Mouse (Mus musculus) embryonic facial prominence, embryonic 15.5 days (tissue): ENCODE data around the gene Vmn1r163. TPM values are rescaled to one million over a fixed set of nuclear protein-coding genes. Genes with fewer than 3 reads are reported as not detected.
"Not testable (repeated sequence)": the region's sequence is repeated elsewhere in the genome, so short reads cannot be mapped to it uniquely, and the experiment has no call there.

Experiments used
- ATAC-seq: fragments of 200-750 bp; cut with Nextera tagmentation; 2 replicates; pipeline ENCODE4 v1.8.0; 2017; ENCODE audit warnings: low read depth, moderate TSS enrichment; ENCODE audit not compliant: insufficient number of reproducible peaks, low FRiP score, low TSS enrichment
- H3K27ac ChIP-seq: fragments of 300-500 bp; sonication (generic); replicated peaks from 2 replicates; pipeline ENCODE4 v1.5.1; 2015; ENCODE audit warnings: mild to moderate bottlenecking, inconsistent platforms
- H3K27me3 ChIP-seq: fragments of 300-500 bp; sonication (generic); 2 replicates; pipeline ENCODE4 v1.6.1; 2015; ENCODE audit warnings: inconsistent platforms
- H3K36me3 ChIP-seq: fragments of 300-500 bp; sonication (generic); 2 replicates; pipeline ENCODE4 v1.6.1; 2015; ENCODE audit warnings: mild to moderate bottlenecking, inconsistent platforms
- H3K4me1 ChIP-seq: fragments of 300-500 bp; sonication (generic); 2 replicates; pipeline ENCODE4 v1.6.1; 2015; ENCODE audit warnings: inconsistent platforms
- H3K4me2 ChIP-seq: fragments of 300-500 bp; sonication (generic); replicated peaks from 2 replicates; pipeline ENCODE4 v1.6.1; 2015; ENCODE audit warnings: mild to moderate bottlenecking, inconsistent platforms
- H3K4me3 ChIP-seq: fragments of 300-500 bp; sonication (generic); replicated peaks from 2 replicates; pipeline ENCODE4 v1.5.1; 2015; ENCODE audit warnings: mild to moderate bottlenecking, inconsistent platforms
- H3K9ac ChIP-seq: fragments of 300-500 bp; sonication (generic); 2 replicates; pipeline ENCODE4 v1.6.1; 2015; ENCODE audit warnings: inconsistent platforms
- H3K9me3 ChIP-seq: fragments of 300-500 bp; sonication (generic); replicated peaks from 2 replicates; pipeline ENCODE4 v1.6.1; 2016; ENCODE audit warnings: inconsistent platforms
- WGBS: fragments of 180-500 bp; shearing (Covaris S2); methylation state at CpG from one replicate; pipeline ENCODE4 v1.1.7; 2015; 5-methylcytosine and 5-hydroxymethylcytosine counted together
- polyA plus RNA-seq: library from polyadenylated mRNA; unstranded; fragments of >200 nt; fragmentation: Nextera tagmentation; extraction: Ambion mirVana; gene quantifications from 2 replicates; pipeline ENCODE4 v1.2.1, GENCODE M21; 2015

Vmn1r163 gene
- not detected in 2 replicates for polyA plus RNA-seq

- no CpG with 5 or more reads among the region's 1 CpGs for WGBS
- not testable (repeated sequence) for H3K27ac ChIP-seq, H3K9me3 ChIP-seq, H3K4me3 ChIP-seq, H3K9ac ChIP-seq, H3K36me3 ChIP-seq, H3K27me3 ChIP-seq, H3K4me2 ChIP-seq, ATAC-seq, H3K4me1 ChIP-seq
These were observed at the start of gene Vmn1r163 for GRCm38 (mm10) chr7:23055240-23055639. Vmn1r163 (plus strand) TSS chr7:23055540.

GRCm38 (mm10) chr7:23019823-23020222, 35.5 kb upstream of the Vmn1r163 start, which contains the start of gene Gm4216:
Gm4216 (minus strand) TSS chr7:23019923.
- H3K4me3 ChIP-seq, H3K4me2 ChIP-seq, ATAC-seq, H3K27me3 ChIP-seq, H3K4me1 ChIP-seq, H3K9ac ChIP-seq, H3K9me3 ChIP-seq, H3K27ac ChIP-seq, H3K36me3 ChIP-seq: not testable (repeated sequence)
- no CpG with 5 or more reads among the region's 3 CpGs for WGBS

GRCm38 (mm10) chr7:23067356-23067755, 12.0 kb downstream of the Vmn1r163 start, which contains the start of gene Gm8720:
Gm8720 (minus strand) TSS chr7:23067456.
- no CpG with 5 or more reads among the region's 1 CpGs for WGBS
- not testable (repeated sequence) for H3K4me1 ChIP-seq, H3K9ac ChIP-seq, H3K27ac ChIP-seq, H3K27me3 ChIP-seq, H3K4me3 ChIP-seq, H3K36me3 ChIP-seq, H3K9me3 ChIP-seq, H3K4me2 ChIP-seq, ATAC-seq

Other genes with a start within 250 kb of the Vmn1r163 start
- not detected in 2 replicates for gene Vmn1r159, start 211.9 kb upstream of the Vmn1r163 start, polyA plus RNA-seq
- gene Vmn1r160, start 184.3 kb upstream of the Vmn1r163 start, polyA plus RNA-seq: not detected in 2 replicates
- not detected in 2 replicates for gene Gm4214, start 70.9 kb upstream of the Vmn1r163 start, polyA plus RNA-seq
- gene Gm4216, start 35.6 kb upstream of the Vmn1r163 start, polyA plus RNA-seq: not detected in 2 replicates
- gene Gm8720, start 11.9 kb downstream of the Vmn1r163 start, polyA plus RNA-seq: not detected in 2 replicates
- gene Gm10662, start 88.9 kb downstream of the Vmn1r163 start, polyA plus RNA-seq: not detected in 2 replicates
- not detected in 2 replicates for gene Vmn1r165, start 161.8 kb downstream of the Vmn1r163 start, polyA plus RNA-seq
- not detected in 2 replicates for gene Vmn1r166, start 196.1 kb downstream of the Vmn1r163 start, polyA plus RNA-seq
- not detected in 2 replicates for gene Gm6902, start 223.4 kb downstream of the Vmn1r163 start, polyA plus RNA-seq
- gene Nlrp4e, start 245.7 kb downstream of the Vmn1r163 start, polyA plus RNA-seq: not detected in 2 replicates